Mouse (Mus musculus) ES-Bruce4 (cell line): ENCODE measurements around the gene Cntnap2.

Experiments
- CTCF ChIP-seq: IDR thresholded peaks from one replicate; pipeline ENCODE4 v1.8.1; 2011; ENCODE audit warnings: low read depth, low read length
- POLR2A ChIP-seq: IDR thresholded peaks from one replicate; pipeline ENCODE4 v1.8.1; 2011; ENCODE audit warnings: low read length; ENCODE audit not compliant: insufficient read depth

GRCm38 (mm10) chr6:45843736-45844135 is 784.6 kb downstream of the Cntnap2 start:
- TF ChIP-seq CTCF = no peak
- TF ChIP-seq POLR2A = no peak
